Mouse (Mus musculus) forebrain, embryonic 11.5 days (tissue): Measurements from ENCODE around the gene Nt5dc3. TPM values are rescaled to one million over a fixed set of nuclear protein-coding genes. Genes with fewer than 3 reads are reported as not detected.

Experiments used
- ATAC-seq: fragments of 200-750 bp; cut with Nextera tagmentation; replicated peaks from 2 replicates; pipeline ENCODE4 v1.8.0; 2017; ENCODE audit warnings: moderate TSS enrichment; ENCODE audit not compliant: low FRiP score
- DNase-seq: peaks from one replicate; pipeline ENCODE4 v3.0.0-alpha.2; 2017; ENCODE audit warnings: low spot score
- H3K27ac ChIP-seq: fragments of 300-500 bp; sonication (generic); 2 replicates; pipeline ENCODE4 v1.5.1; 2014; ENCODE audit warnings: low read depth, low read length
- H3K27me3 ChIP-seq: fragments of 300-500 bp; sonication (generic); 2 replicates; pipeline ENCODE4 v1.6.1; 2014; ENCODE audit warnings: mild to moderate bottlenecking, low read length, mixed read lengths; ENCODE audit not compliant: control insufficient read depth, insufficient read depth
- H3K36me3 ChIP-seq: fragments of 300-500 bp; sonication (generic); 2 replicates; pipeline ENCODE4 v1.6.1; 2014; ENCODE audit warnings: mild to moderate bottlenecking, low read length, moderate library complexity, mixed read lengths; ENCODE audit not compliant: control insufficient read depth, insufficient read depth
- H3K4me1 ChIP-seq: fragments of 300-500 bp; sonication (generic); replicated peaks from 2 replicates; pipeline ENCODE4 v1.6.1; 2014; ENCODE audit warnings: low read length, mixed read lengths; ENCODE audit not compliant: control insufficient read depth, insufficient read depth
- H3K4me2 ChIP-seq: fragments of 300-500 bp; sonication (generic); 2 replicates; pipeline ENCODE4 v1.6.1; 2014; ENCODE audit warnings: low read depth, mild to moderate bottlenecking, low read length, moderate library complexity, mixed read lengths; ENCODE audit not compliant: severe bottlenecking
- H3K4me3 ChIP-seq: fragments of 300-500 bp; sonication (generic); 2 replicates; pipeline ENCODE4 v1.5.1; 2014; ENCODE audit warnings: low read depth, low read length
- H3K9ac ChIP-seq: fragments of 300-500 bp; sonication (generic); 2 replicates; pipeline ENCODE4 v1.6.1; 2014; ENCODE audit warnings: low read length
- H3K9me3 ChIP-seq: fragments of 300-500 bp; sonication (generic); 2 replicates; pipeline ENCODE4 v1.6.1; 2016; ENCODE audit warnings: low read length, mixed read lengths; ENCODE audit not compliant: control insufficient read depth
- WGBS: fragments of 180-500 bp; shearing (Covaris S2); extraction: QIAGEN DNeasy Blood & Tissue Kit; methylation state at CpG from one replicate; pipeline ENCODE4 v1.1.7; 2014; 5-methylcytosine and 5-hydroxymethylcytosine counted together
- polyA plus RNA-seq: library from polyadenylated mRNA; unstranded; fragments of >200 nt; fragmentation: Nextera tagmentation; extraction: Ambion mirVana; gene quantifications from 2 replicates; pipeline ENCODE4 v1.2.1, GENCODE M21; 2014

The Nt5dc3 gene
- polyA plus RNA-seq, 1 experiment from 2014 or later = 1.5 TPM

- H3K27ac ChIP-seq = no peak overlapping the region
- no peak for DNase-seq
- no peak overlapping the region for H3K4me3 ChIP-seq
- WGBS = 84% methylated on average over 5 of the region's 5 CpGs
- no peak for ATAC-seq
- no peaks in the 10 kb centered on the region for H3K36me3 ChIP-seq
- no peaks in the 10 kb centered on the region; the same call in 1 of the 2 replicates for H3K27me3 ChIP-seq
- peaks cover 6% of the 10 kb centered on the region for H3K4me1 ChIP-seq
- no peaks in the 10 kb centered on the region for H3K9me3 ChIP-seq
- H3K9ac ChIP-seq = no peak overlapping the region
- no peak overlapping the region for H3K4me2 ChIP-seq
Observed at GRCm38 (mm10) chr10:86783561-86783960, 4.8 kb downstream of the Nt5dc3 start.

- H3K27ac ChIP-seq = no peak overlapping the region
- DNase-seq (no peak), ATAC-seq (no peak)
- no peaks in the 10 kb centered on the region for H3K9me3 ChIP-seq
- WGBS = 82% methylated on average over 5 of the region's 5 CpGs
- H3K4me2 ChIP-seq = no peak overlapping the region
- H3K4me3 ChIP-seq = no peak overlapping the region
- H3K36me3 ChIP-seq = no peaks in the 10 kb centered on the region
- no peaks in the 10 kb centered on the region; the same call in 1 of the 2 replicates for H3K27me3 ChIP-seq
- H3K4me1 ChIP-seq = peaks cover 6% of the 10 kb centered on the region
- H3K9ac ChIP-seq = no peak overlapping the region
Observed at GRCm38 (mm10) chr10:86784126-86784675, 5.4 kb downstream of the Nt5dc3 start.

- DNase-seq (no peak), ATAC-seq (no peak)
- no peaks in the 10 kb centered on the region for H3K9me3 ChIP-seq
- no peak overlapping the region for H3K4me2 ChIP-seq
- H3K27me3 ChIP-seq = no peaks in the 10 kb centered on the region; the same call in 1 of the 2 replicates
- H3K36me3 ChIP-seq = no peaks in the 10 kb centered on the region
- 74% methylated on average over 2 of the region's 2 CpGs for WGBS
- no peak overlapping the region for H3K27ac ChIP-seq
- H3K9ac ChIP-seq = no peak overlapping the region
- H3K4me1 ChIP-seq = peaks cover 4% of the 10 kb centered on the region; the same call in 1 of the 2 replicates
- no peak overlapping the region for H3K4me3 ChIP-seq
Observed at GRCm38 (mm10) chr10:86785396-86785795, 6.6 kb downstream of the Nt5dc3 start.

- no peak overlapping the region for H3K9ac ChIP-seq
- H3K4me2 ChIP-seq = no peak overlapping the region
- H3K27me3 ChIP-seq = no peaks in the 10 kb centered on the region
- 95% methylated on average over 5 of the region's 5 CpGs for WGBS
- no peak for ATAC-seq
- peaks cover 4% of the 10 kb centered on the region; the same call in 1 of the 2 replicates for H3K4me1 ChIP-seq
- H3K36me3 ChIP-seq = no peaks in the 10 kb centered on the region
- no peak overlapping the region for H3K4me3 ChIP-seq
- peak; percentile 31 for DNase-seq
- H3K27ac ChIP-seq = no peak overlapping the region
- no peaks in the 10 kb centered on the region for H3K9me3 ChIP-seq
Observed at GRCm38 (mm10) chr10:86786083-86786482, 7.3 kb downstream of the Nt5dc3 start.

GRCm38 (mm10) chr10:86788193-86788592 is 9.4 kb downstream of the Nt5dc3 start:
- 51% methylated on average over 5 of the region's 5 CpGs for WGBS
- no peak overlapping the region for H3K4me2 ChIP-seq
- no peak overlapping the region for H3K27ac ChIP-seq
- H3K4me3 ChIP-seq = no peak overlapping the region
- no peaks in the 10 kb centered on the region for H3K36me3 ChIP-seq
- no peaks in the 10 kb centered on the region for H3K4me1 ChIP-seq
- no peak for ATAC-seq
- DNase-seq = no peak
- no peak overlapping the region for H3K9ac ChIP-seq
- no peaks in the 10 kb centered on the region for H3K9me3 ChIP-seq
- no peaks in the 10 kb centered on the region for H3K27me3 ChIP-seq

GRCm38 (mm10) chr10:86789146-86789672 is 10.4 kb downstream of the Nt5dc3 start:
- ATAC-seq = no peak
- Histone ChIP-seq H3K4me2 (no peak overlapping the region), H3K9ac (no peak overlapping the region), H3K36me3 (no peaks in the 10 kb centered on the region), H3K9me3 (no peaks in the 10 kb centered on the region), H3K27me3 (no peaks in the 10 kb centered on the region), H3K27ac (no peak overlapping the region), H3K4me3 (no peak overlapping the region), H3K4me1 (no peaks in the 10 kb centered on the region)
- DNase-seq = no peak
- WGBS = 83% methylated on average over 7 of the region's 7 CpGs

GRCm38 (mm10) chr10:86791507-86792184 is 12.8 kb downstream of the Nt5dc3 start:
- Histone ChIP-seq H3K4me2 (no peak overlapping the region), H3K4me3 (no peak overlapping the region), H3K27ac (no peak overlapping the region), H3K4me1 (no peaks in the 10 kb centered on the region), H3K9ac (no peak overlapping the region), H3K27me3 (no peaks in the 10 kb centered on the region), H3K9me3 (no peaks in the 10 kb centered on the region), H3K36me3 (no peaks in the 10 kb centered on the region)
- DNase-seq = no peak
- ATAC-seq = no peak
- WGBS = 84% methylated on average over 7 of the region's 7 CpGs

GRCm38 (mm10) chr10:86793509-86793951 is 14.7 kb downstream of the Nt5dc3 start:
- 82% methylated on average over 2 of the region's 2 CpGs for WGBS
- no peaks in the 10 kb centered on the region for H3K27me3 ChIP-seq
- H3K4me3 ChIP-seq = no peak overlapping the region

More at GRCm38 (mm10) chr10:86793509-86793951, 14.7 kb downstream of the Nt5dc3 start:
- Histone ChIP-seq H3K9ac (no peak overlapping the region), H3K27ac (no peak overlapping the region), H3K36me3 (no peaks in the 10 kb centered on the region), H3K9me3 (no peaks in the 10 kb centered on the region), H3K4me2 (no peak overlapping the region), H3K4me1 (no peaks in the 10 kb centered on the region)
- ATAC-seq (no peak), DNase-seq (no peak)
